Mouse (Mus musculus): ENCODE measurements around the gene Tdrd3. TPM values are rescaled to one million over a fixed set of nuclear protein-coding genes. Genes with fewer than 3 reads are reported as not detected.
A peak's percentile ranks its signal among the peaks of the same experiment; 100 is the strongest.

Gene Tdrd3
- total RNA-seq, 2 experiments from 2014 or later: 28.1 to 29.5 TPM

GRCm38 (mm10) chr14:87566211-87566610 is 149.8 kb downstream of the Tdrd3 start:
- peak; percentile 22 for DNase-seq

GRCm38 (mm10) chr14:87567034-87567461 is 150.6 kb downstream of the Tdrd3 start:
- no peak for DNase-seq

- DNase-seq: peak; percentile 42
Observed at GRCm38 (mm10) chr14:87567626-87568446, 151.4 kb downstream of the Tdrd3 start.

DNA sequence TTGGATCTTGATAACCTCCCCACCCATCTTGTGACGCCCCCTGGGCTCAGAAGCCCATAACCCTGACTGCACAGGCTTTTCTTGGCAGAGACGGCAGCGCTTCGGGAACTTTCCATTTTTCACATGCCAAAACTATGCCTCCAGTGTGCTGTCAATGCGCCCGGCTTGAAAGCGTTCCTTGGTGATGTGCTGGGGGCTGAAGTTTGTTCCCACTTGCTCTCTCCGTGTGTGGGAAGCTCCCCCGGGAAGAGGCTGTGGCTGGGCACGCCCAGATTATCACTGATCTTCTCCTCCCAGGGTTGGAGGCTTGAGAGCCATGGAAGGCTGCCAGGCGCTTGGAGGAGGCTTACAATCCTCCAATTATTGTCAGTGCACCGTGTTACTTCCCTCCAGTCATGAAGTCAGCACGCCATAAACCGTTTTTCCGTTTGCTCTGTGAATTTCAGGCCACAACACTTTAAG is 152.0 kb downstream of the Tdrd3 start:
- DNase-seq: peak; percentile 74

GRCm38 (mm10) chr14:87569471-87569870 is 153.0 kb downstream of the Tdrd3 start:
- DNase-seq: no peak

- DNase-seq: no peak
Observed at GRCm38 (mm10) chr14:87572453-87572852, 156.0 kb downstream of the Tdrd3 start.

DNA sequence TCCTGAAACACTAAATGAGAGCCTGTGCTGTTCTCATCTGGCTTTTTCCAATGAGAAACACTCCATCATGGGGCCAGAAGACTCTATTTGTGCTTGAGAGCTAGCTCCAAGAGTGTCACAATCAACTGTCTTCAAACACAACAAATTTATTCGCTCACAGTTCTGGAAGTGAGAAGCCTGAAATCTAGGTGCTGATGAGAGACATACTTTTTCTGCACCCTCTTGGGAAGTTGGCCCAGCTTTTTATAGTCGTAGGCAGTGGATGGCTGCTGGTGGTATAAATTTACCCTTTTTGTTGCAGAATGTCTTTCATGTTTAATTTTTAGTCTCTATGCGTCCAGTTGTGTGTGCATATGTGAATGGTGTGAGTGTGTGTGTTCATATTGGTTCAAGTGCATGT is 166.2 kb downstream of the Tdrd3 start:
- no peak for DNase-seq

Data from gastrocnemius, postnatal 10 days (tissue).